Mouse (Mus musculus): ENCODE measurements at regions not wholly inside any gene's neighbourhood (a gene's known extent, or its start where the extent isn't known, plus 50 kb on each side); places are given as distances from the start of the nearest gene placed in this dataset.
A peak's percentile ranks its signal among the peaks of the same experiment; 100 is the strongest.

- no peaks in the 10 kb centered on the region for H3K79me2 ChIP-seq (ENCODE audit: control insufficient read depth, insufficient read depth)
- TF ChIP-seq CEBPB (IDR thresholded peaks at IDR 0.05; ENCODE audit: low read depth), result peak; percentile 57
- TF ChIP-seq FOSL1 (IDR thresholded peaks at IDR 0.05; ENCODE audit: insufficient read depth, low read length, poor library complexity, severe bottlenecking), result no peak
- TF ChIP-seq MYOD1 (IDR thresholded peaks at IDR 0.05; ENCODE audit: control insufficient read depth, insufficient read length, low read depth), result no peak
- TF ChIP-seq MAX (IDR thresholded peaks at IDR 0.05), result no peak
These were observed 54.0 kb upstream of the Usp47 start for GRCm38 (mm10) chr7:111969198-111969887.

GRCm38 (mm10) chr7:111968261-111968660 lies 55.0 kb upstream of the Usp47 start:
- Histone ChIP-seq H3K27me3 (ENCODE audit: control insufficient read depth, insufficient read depth, insufficient read length) (no peaks in the 10 kb centered on the region), H3K79me2 (ENCODE audit: control insufficient read depth, insufficient read depth) (no peaks in the 10 kb centered on the region), H3ac (ENCODE audit: control insufficient read depth, insufficient read length, low read depth) (no peak overlapping the region), H3K79me3 (ENCODE audit: low read depth) (no peaks in the 10 kb centered on the region), H3K36me3 (ENCODE audit: control insufficient read depth, insufficient read depth) (no peaks in the 10 kb centered on the region), H3K4me3 (ENCODE audit: insufficient read depth, poor library complexity, severe bottlenecking) (no peak overlapping the region)
- TF ChIP-seq MYOG (IDR thresholded peaks at IDR 0.05; ENCODE audit: control insufficient read depth, extremely low read depth, insufficient read length) (no peak), CTCF (IDR thresholded peaks at IDR 0.05; ENCODE audit: control insufficient read depth, insufficient read depth, insufficient read length) (no peak), USF1 (IDR thresholded peaks at IDR 0.05; ENCODE audit: low read depth) (no peak), MYOD1 (IDR thresholded peaks at IDR 0.05; ENCODE audit: control insufficient read depth, insufficient read length, low read depth) (no peak), MAX (IDR thresholded peaks at IDR 0.05) (no peak), CEBPB (IDR thresholded peaks at IDR 0.05; ENCODE audit: low read depth) (no peak), FOSL1 (IDR thresholded peaks at IDR 0.05; ENCODE audit: insufficient read depth, low read length, poor library complexity, severe bottlenecking) (no peak)

More at GRCm38 (mm10) chr7:111969198-111969887, 54.0 kb upstream of the Usp47 start:
- Histone ChIP-seq H3K4me3 (ENCODE audit: insufficient read depth, poor library complexity, severe bottlenecking) (no peak overlapping the region), H3K79me3 (ENCODE audit: low read depth) (no peaks in the 10 kb centered on the region), H3K36me3 (ENCODE audit: control insufficient read depth, insufficient read depth) (no peaks in the 10 kb centered on the region), H3K27me3 (ENCODE audit: control insufficient read depth, insufficient read depth, insufficient read length) (no peaks in the 10 kb centered on the region), H3ac (ENCODE audit: control insufficient read depth, insufficient read length, low read depth) (no peak overlapping the region)

- Histone ChIP-seq H3K36me3 (ENCODE audit: control insufficient read depth, insufficient read depth) (no peaks in the 10 kb centered on the region), H3K27me3 (ENCODE audit: control insufficient read depth, insufficient read depth, insufficient read length) (no peaks in the 10 kb centered on the region), H3K79me3 (ENCODE audit: low read depth) (no peaks in the 10 kb centered on the region), H3K79me2 (ENCODE audit: control insufficient read depth, insufficient read depth) (no peaks in the 10 kb centered on the region), H3K4me3 (ENCODE audit: insufficient read depth, poor library complexity, severe bottlenecking) (no peak overlapping the region), H3ac (ENCODE audit: control insufficient read depth, insufficient read length, low read depth) (no peak overlapping the region)
- TF ChIP-seq CTCF (IDR thresholded peaks at IDR 0.05; ENCODE audit: control insufficient read depth, insufficient read depth, insufficient read length) (no peak), MYOD1 (IDR thresholded peaks at IDR 0.05; ENCODE audit: control insufficient read depth, insufficient read length, low read depth) (no peak), CEBPB (IDR thresholded peaks at IDR 0.05; ENCODE audit: low read depth) (no peak), MYOG (IDR thresholded peaks at IDR 0.05; ENCODE audit: control insufficient read depth, extremely low read depth, insufficient read length) (no peak), USF1 (IDR thresholded peaks at IDR 0.05; ENCODE audit: low read depth) (no peak), MAX (IDR thresholded peaks at IDR 0.05) (no peak), FOSL1 (IDR thresholded peaks at IDR 0.05; ENCODE audit: insufficient read depth, low read length, poor library complexity, severe bottlenecking) (no peak)
These were observed 56.6 kb upstream of the Usp47 start for GRCm38 (mm10) chr7:111966716-111967115.

GRCm38 (mm10) chr7:111963969-111964368 lies 59.3 kb upstream of the Usp47 start:
- H3K36me3 ChIP-seq (ENCODE audit: control insufficient read depth, insufficient read depth), result no peaks in the 10 kb centered on the region
- no peaks in the 10 kb centered on the region for H3K79me2 ChIP-seq (ENCODE audit: control insufficient read depth, insufficient read depth)
- H3K79me3 ChIP-seq (ENCODE audit: low read depth), result no peaks in the 10 kb centered on the region
- no peak overlapping the region for H3ac ChIP-seq (ENCODE audit: control insufficient read depth, insufficient read length, low read depth)
- TF ChIP-seq MAX (IDR thresholded peaks at IDR 0.05) (no peak), FOSL1 (IDR thresholded peaks at IDR 0.05; ENCODE audit: insufficient read depth, low read length, poor library complexity, severe bottlenecking) (no peak), MYOG (IDR thresholded peaks at IDR 0.05; ENCODE audit: control insufficient read depth, extremely low read depth, insufficient read length) (no peak), MYOD1 (IDR thresholded peaks at IDR 0.05; ENCODE audit: control insufficient read depth, insufficient read length, low read depth) (no peak), USF1 (IDR thresholded peaks at IDR 0.05; ENCODE audit: low read depth) (no peak), CTCF (IDR thresholded peaks at IDR 0.05; ENCODE audit: control insufficient read depth, insufficient read depth, insufficient read length) (no peak), CEBPB (IDR thresholded peaks at IDR 0.05; ENCODE audit: low read depth) (no peak)
- H3K27me3 ChIP-seq (ENCODE audit: control insufficient read depth, insufficient read depth, insufficient read length), result no peaks in the 10 kb centered on the region
- no peak overlapping the region for H3K4me3 ChIP-seq (ENCODE audit: insufficient read depth, poor library complexity, severe bottlenecking)

- no peaks in the 10 kb centered on the region for H3K27me3 ChIP-seq (ENCODE audit: control insufficient read depth, insufficient read depth, insufficient read length)
- H3K36me3 ChIP-seq (ENCODE audit: control insufficient read depth, insufficient read depth), result no peaks in the 10 kb centered on the region
- H3ac ChIP-seq (ENCODE audit: control insufficient read depth, insufficient read length, low read depth), result no peak overlapping the region
- no peak overlapping the region for H3K4me3 ChIP-seq (ENCODE audit: insufficient read depth, poor library complexity, severe bottlenecking)
- TF ChIP-seq USF1 (IDR thresholded peaks at IDR 0.05; ENCODE audit: low read depth) (no peak), CEBPB (IDR thresholded peaks at IDR 0.05; ENCODE audit: low read depth) (no peak), MYOD1 (IDR thresholded peaks at IDR 0.05; ENCODE audit: control insufficient read depth, insufficient read length, low read depth) (no peak), CTCF (IDR thresholded peaks at IDR 0.05; ENCODE audit: control insufficient read depth, insufficient read depth, insufficient read length) (no peak), MAX (IDR thresholded peaks at IDR 0.05) (no peak), MYOG (IDR thresholded peaks at IDR 0.05; ENCODE audit: control insufficient read depth, extremely low read depth, insufficient read length) (no peak), FOSL1 (IDR thresholded peaks at IDR 0.05; ENCODE audit: insufficient read depth, low read length, poor library complexity, severe bottlenecking) (no peak)
- no peaks in the 10 kb centered on the region for H3K79me3 ChIP-seq (ENCODE audit: low read depth)
- H3K79me2 ChIP-seq (ENCODE audit: control insufficient read depth, insufficient read depth), result no peaks in the 10 kb centered on the region
These were observed 63.3 kb upstream of the Usp47 start for GRCm38 (mm10) chr7:111959977-111960376.
